ENCODE assay signal across 9 mouse cellular contexts in genomic region chr9:96727688-96728087, GRCm38 (mm10). TPM values are rescaled to one million over a fixed set of nuclear protein-coding genes. Genes with fewer than 3 reads are reported as not detected.
DNase-seq lines count a peak whose midpoint lies in the region; ATAC-seq lines count a peak whose summit lies in the region.
"Had no signal": no experiment of that assay in that cellular context is flagged by ENCODE, and none has a peak within 500 bp of the region (broad histone marks: within the 10 kb centered on the region; RNA-seq: fewer than 3 reads in every experiment).

No protein-coding gene starts in this region.

- H3K27ac ChIP-seq in hindbrain, embryonic 16.5 days (ENCODE audit: low read depth, low read length) = peak overlapping the region; percentile 36
- H3K27ac ChIP-seq: liver, embryonic 15.5 days had no signal

- no peaks in the 10 kb centered on the region for H3K36me3 ChIP-seq in hindbrain, embryonic 16.5 days (ENCODE audit: control insufficient read depth, insufficient read depth, low read length)
- H3K36me3 ChIP-seq: liver, embryonic 15.5 days had no signal

- ATAC-seq in hindbrain, embryonic 16.5 days = no peak

- no peaks in the 10 kb centered on the region for H3K9me3 ChIP-seq in hindbrain, embryonic 16.5 days (ENCODE audit: control insufficient read depth, low read length)
- H3K9me3 ChIP-seq: liver, embryonic 15.5 days had no signal

- no peak overlapping the region for H3K4me3 ChIP-seq in hindbrain, embryonic 16.5 days (ENCODE audit: low read length)
- H3K4me3 ChIP-seq: liver, embryonic 15.5 days had no signal

- DNase-seq in heart, adult 11 months = peak; percentile 94
- no peak for DNase-seq in heart, adult 8-10 months (ENCODE audit: low spot score)
- peak; percentile 48 for DNase-seq in cerebellum, adult 9-11 months
- peak; percentile 81 to 84 for DNase-seq in lung, postnatal 4 days
- no peak for DNase-seq in right cerebral cortex, postnatal 10 days (ENCODE audit: low spot score in 2 of 2)
- no peak for DNase-seq in embryo, embryonic 9.5 days (ENCODE audit: extremely low spot score)
- no peak for DNase-seq in layer of hippocampus, adult 18-20 months (ENCODE audit: low spot score in 2 of 2)

- 89% methylated on average over 6 of the region's 6 CpGs for WGBS in hindbrain, embryonic 16.5 days

- H3K9ac ChIP-seq in hindbrain, embryonic 16.5 days (ENCODE audit: low read depth, low read length) = 0 out of 2 replicates have a peak overlapping the region, but pooled peaks have one; percentile 17
- H3K9ac ChIP-seq: liver, embryonic 15.5 days had no signal

- H3K4me2 ChIP-seq in hindbrain, embryonic 16.5 days (ENCODE audit: low read length) = peak overlapping the region; percentile 66
- H3K4me2 ChIP-seq: liver, embryonic 15.5 days had no signal

- H3K4me1 ChIP-seq in hindbrain, embryonic 16.5 days (ENCODE audit: control insufficient read depth, insufficient read depth, low read depth, low read length) = peaks cover 38% of the 10 kb centered on the region

- no peaks in the 10 kb centered on the region for H3K27me3 ChIP-seq in hindbrain, embryonic 16.5 days (replicated peaks; ENCODE audit: control insufficient read depth, insufficient read depth, low read length)

RNA-seq across cellular contexts. Expression of gene Zbtb38, which starts 24.9 kb away (rescaled TPM):
- 10 to 100 TPM; 38.8 to 42.4 (median 40.8) TPM for total RNA-seq in heart, adult 8-10 months (2022)
- 42.5 and 43.8 TPM in 2 replicates for polyA plus RNA-seq in hindbrain, embryonic 16.5 days (2015; fragmentation: Nextera tagmentation; extraction: Ambion mirVana)
- 10 to 100 TPM; 65.0 to 65.8 TPM for total RNA-seq in layer of hippocampus, adult 18-20 months (2021)

Comparison
In these comparisons a context has a peak if more than half of its experiments do, and no peak if none do; other contexts are left out.
1. DNase-seq: peak in heart, adult 11 months (single experiment), cerebellum, adult 9-11 months (single experiment) and lung, postnatal 4 days (2 of 2); none in heart, adult 8-10 months (single experiment), right cerebral cortex, postnatal 10 days (0 of 2), embryo, embryonic 9.5 days (single experiment) and layer of hippocampus, adult 18-20 months (0 of 2).